Mouse (Mus musculus) C2C12 (cell line): ENCODE results near the gene Rock2.

Experiments
- CTCF ChIP-seq: IDR thresholded peaks from one replicate; pipeline ENCODE4 v1.5.1; 2011; ENCODE audit not compliant: control insufficient read depth, insufficient read depth, insufficient read length
- USF1 ChIP-seq: IDR thresholded peaks from one replicate; pipeline ENCODE4 v1.6.1; 2011; ENCODE audit warnings: low read depth, mild to moderate bottlenecking, control low read depth, moderate library complexity

DNA sequence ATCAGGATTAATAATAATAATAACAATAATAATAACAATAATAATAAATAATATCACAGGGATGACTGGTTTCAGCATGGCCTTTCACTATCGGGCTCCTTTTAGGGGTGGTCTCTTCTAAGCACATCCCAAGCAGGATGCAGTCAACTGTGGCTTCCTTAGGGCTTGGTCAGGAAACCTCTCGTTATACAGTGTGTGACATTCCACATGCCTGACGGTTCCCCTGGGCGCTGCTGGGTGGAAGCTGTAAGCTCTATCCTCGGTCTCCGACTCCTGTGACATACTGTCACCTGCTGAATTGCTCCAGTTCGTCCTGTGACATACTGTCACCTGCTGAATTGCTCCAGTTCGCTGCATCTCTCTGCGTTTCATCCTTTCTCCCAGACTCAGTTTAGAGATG lies 141.8 kb downstream of the Rock2 start:
- TF ChIP-seq CTCF (no peak), USF1 (no peak)
